Mouse (Mus musculus): ENCODE measurements around the gene Rfx2. TPM values are rescaled to one million over a fixed set of nuclear protein-coding genes. Genes with fewer than 3 reads are reported as not detected.

The Rfx2 gene
- polyA plus RNA-seq, 1 experiment from 2014 or later = 3.3 TPM

GRCm38 (mm10) chr17:56740788-56741160, 90.0 kb downstream of the Rfx2 start:
- TF ChIP-seq CTCF (IDR thresholded peaks at IDR 0.05; ENCODE audit: low read depth) (no peak), EP300 (optimal IDR thresholded peaks at IDR 0.05) (no peak)
- no peak overlapping the region for H3K4me2 ChIP-seq (replicated peaks; ENCODE audit: low read depth)
- H3K36me3 ChIP-seq (ENCODE audit: control insufficient read depth, insufficient read depth, low read length) = no peaks in the 10 kb centered on the region
- H3K27me3 ChIP-seq (ENCODE audit: control insufficient read depth, insufficient read depth, low read length) = no peaks in the 10 kb centered on the region
- DNase-seq (ENCODE audit: low spot score) (no peak), ATAC-seq (ENCODE audit: low FRiP score, low TSS enrichment) (no peak)
- H3K9me3 ChIP-seq (ENCODE audit: control insufficient read depth, low read length) = no peaks in the 10 kb centered on the region
- H3K27ac ChIP-seq (replicated peaks) = no peak overlapping the region
- no peak overlapping the region for H3K9ac ChIP-seq (ENCODE audit: low read length)
- no peaks in the 10 kb centered on the region for H3K4me1 ChIP-seq (replicated peaks; ENCODE audit: control insufficient read depth, insufficient read depth)
- no peak overlapping the region for H3K4me3 ChIP-seq (ENCODE audit: low read depth, low read length)
- WGBS = 83% methylated on average over 17 of the region's 17 CpGs

- ATAC-seq (ENCODE audit: low FRiP score, low TSS enrichment) (no peak; the same call in 1 of the 2 replicates), DNase-seq (ENCODE audit: low spot score) (no peak)
- Histone ChIP-seq H3K4me1 (replicated peaks; ENCODE audit: control insufficient read depth, insufficient read depth) (no peaks in the 10 kb centered on the region), H3K4me3 (ENCODE audit: low read depth, low read length) (no peak overlapping the region), H3K9me3 (ENCODE audit: control insufficient read depth, low read length) (no peaks in the 10 kb centered on the region), H3K27ac (replicated peaks) (no peak overlapping the region), H3K9ac (ENCODE audit: low read length) (no peak overlapping the region), H3K27me3 (ENCODE audit: control insufficient read depth, insufficient read depth, low read length) (no peaks in the 10 kb centered on the region), H3K4me2 (replicated peaks; ENCODE audit: low read depth) (no peak overlapping the region), H3K36me3 (ENCODE audit: control insufficient read depth, insufficient read depth, low read length) (no peaks in the 10 kb centered on the region)
- no peak for TF ChIP-seq CTCF (IDR thresholded peaks at IDR 0.05; ENCODE audit: low read depth)
- TF ChIP-seq EP300 (optimal IDR thresholded peaks at IDR 0.05) = no peak
- WGBS = 74% methylated on average over 17 of the region's 17 CpGs
Observed at GRCm38 (mm10) chr17:56740118-56740787, 90.6 kb downstream of the Rfx2 start.

- Histone ChIP-seq H3K9ac (ENCODE audit: low read length) (no peak overlapping the region), H3K27me3 (ENCODE audit: control insufficient read depth, insufficient read depth, low read length) (no peaks in the 10 kb centered on the region), H3K9me3 (ENCODE audit: control insufficient read depth, low read length) (no peaks in the 10 kb centered on the region), H3K4me3 (ENCODE audit: low read depth, low read length) (no peak overlapping the region), H3K27ac (replicated peaks) (no peak overlapping the region), H3K36me3 (ENCODE audit: control insufficient read depth, insufficient read depth, low read length) (no peaks in the 10 kb centered on the region), H3K4me1 (replicated peaks; ENCODE audit: control insufficient read depth, insufficient read depth) (no peaks in the 10 kb centered on the region), H3K4me2 (replicated peaks; ENCODE audit: low read depth) (no peak overlapping the region)
- DNase-seq (ENCODE audit: low spot score) = no peak
- WGBS = 68% methylated on average over 10 of the region's 10 CpGs
- TF ChIP-seq EP300 (optimal IDR thresholded peaks at IDR 0.05) (no peak), CTCF (IDR thresholded peaks at IDR 0.05; ENCODE audit: low read depth) (no peak)
- ATAC-seq (ENCODE audit: low FRiP score, low TSS enrichment) = no peak
Observed at GRCm38 (mm10) chr17:56738221-56738620, 92.6 kb downstream of the Rfx2 start.

GRCm38 (mm10) chr17:56736534-56736933, 94.3 kb downstream of the Rfx2 start:
- DNase-seq (ENCODE audit: low spot score) (no peak), ATAC-seq (ENCODE audit: low FRiP score, low TSS enrichment) (no peak)
- TF ChIP-seq EP300 (optimal IDR thresholded peaks at IDR 0.05) (no peak), CTCF (IDR thresholded peaks at IDR 0.05; ENCODE audit: low read depth) (peak; percentile 58)
- H3K27me3 ChIP-seq (ENCODE audit: control insufficient read depth, insufficient read depth, low read length) = no peaks in the 10 kb centered on the region
- H3K27ac ChIP-seq (replicated peaks) = no peak overlapping the region
- H3K36me3 ChIP-seq (ENCODE audit: control insufficient read depth, insufficient read depth, low read length) = no peaks in the 10 kb centered on the region
- no peaks in the 10 kb centered on the region for H3K9me3 ChIP-seq (ENCODE audit: control insufficient read depth, low read length)
- no peak overlapping the region for H3K9ac ChIP-seq (ENCODE audit: low read length)
- no peak overlapping the region for H3K4me3 ChIP-seq (ENCODE audit: low read depth, low read length)
- no peak overlapping the region for H3K4me2 ChIP-seq (replicated peaks; ENCODE audit: low read depth)
- whole genome bisulfite sequencing = 42% methylated on average over 8 of the region's 8 CpGs
- no peaks in the 10 kb centered on the region for H3K4me1 ChIP-seq (replicated peaks; ENCODE audit: control insufficient read depth, insufficient read depth)

- no peak for DNase-seq (ENCODE audit: low spot score)
- no peak for TF ChIP-seq EP300 (optimal IDR thresholded peaks at IDR 0.05)
- no peaks in the 10 kb centered on the region for H3K9me3 ChIP-seq (ENCODE audit: control insufficient read depth, low read length)
- H3K9ac ChIP-seq (ENCODE audit: low read length) = no peak overlapping the region
- H3K36me3 ChIP-seq (ENCODE audit: control insufficient read depth, insufficient read depth, low read length) = no peaks in the 10 kb centered on the region
- no peak overlapping the region for H3K4me2 ChIP-seq (replicated peaks; ENCODE audit: low read depth)
- no peak for ATAC-seq (ENCODE audit: low FRiP score, low TSS enrichment)
- no peaks in the 10 kb centered on the region for H3K27me3 ChIP-seq (ENCODE audit: control insufficient read depth, insufficient read depth, low read length)
- H3K4me3 ChIP-seq (ENCODE audit: low read depth, low read length) = no peak overlapping the region
- peaks cover 3% of the 10 kb centered on the region; the same call in 1 of the 2 replicates for H3K4me1 ChIP-seq (replicated peaks; ENCODE audit: control insufficient read depth, insufficient read depth)
- H3K27ac ChIP-seq (replicated peaks) = no peak overlapping the region
- WGBS = 61% methylated on average over 2 of the region's 2 CpGs
Observed at GRCm38 (mm10) chr17:56729656-56730055, 101.2 kb downstream of the Rfx2 start.

GRCm38 (mm10) chr17:56729151-56729550, 101.7 kb downstream of the Rfx2 start:
- Histone ChIP-seq H3K9ac (ENCODE audit: low read length) (no peak overlapping the region), H3K27ac (replicated peaks) (no peak overlapping the region), H3K4me1 (replicated peaks; ENCODE audit: control insufficient read depth, insufficient read depth) (peaks cover 3% of the 10 kb centered on the region; the same call in 1 of the 2 replicates), H3K27me3 (ENCODE audit: control insufficient read depth, insufficient read depth, low read length) (no peaks in the 10 kb centered on the region), H3K9me3 (ENCODE audit: control insufficient read depth, low read length) (no peaks in the 10 kb centered on the region), H3K4me2 (replicated peaks; ENCODE audit: low read depth) (no peak overlapping the region), H3K36me3 (ENCODE audit: control insufficient read depth, insufficient read depth, low read length) (no peaks in the 10 kb centered on the region; the same call in 1 of the 2 replicates), H3K4me3 (ENCODE audit: low read depth, low read length) (no peak overlapping the region)
- ATAC-seq (ENCODE audit: low FRiP score, low TSS enrichment) = no peak
- TF ChIP-seq CTCF (IDR thresholded peaks at IDR 0.05; ENCODE audit: low read depth) (no peak), EP300 (optimal IDR thresholded peaks at IDR 0.05) (no peak)
- 39% methylated on average over 6 of the region's 6 CpGs for WGBS
- no peak for DNase-seq (ENCODE audit: low spot score)
